Mouse (Mus musculus) liver, postnatal 0 days (tissue): Measurements from ENCODE around the gene Hspb11. TPM values are rescaled to one million over a fixed set of nuclear protein-coding genes. Genes with fewer than 3 reads are reported as not detected.

ENCODE experiments used
- ATAC-seq: fragments of 200-750 bp; cut with Nextera tagmentation; 2 replicates; pipeline ENCODE4 v1.8.0; 2017; ENCODE audit warnings: mild to moderate bottlenecking, moderate library complexity
- DNase-seq: peaks from one replicate; pipeline ENCODE4 v3.0.0-alpha.2; 2016
- H3K27ac ChIP-seq: fragments of 300-500 bp; sonication (generic); 2 replicates; pipeline ENCODE4 v1.5.1; 2014; ENCODE audit warnings: antibody characterized with exemption, moderate library complexity, mild to moderate bottlenecking, low read depth
- H3K27me3 ChIP-seq: fragments of 300-500 bp; sonication (generic); 2 replicates; pipeline ENCODE4 v1.6.1; 2014; ENCODE audit warnings: low read length, control low read depth, mixed read lengths; ENCODE audit not compliant: insufficient read depth
- H3K36me3 ChIP-seq: fragments of 300-500 bp; sonication (generic); replicated peaks from 2 replicates; pipeline ENCODE4 v1.6.1; 2014; ENCODE audit warnings: mild to moderate bottlenecking, control low read depth, low read length, moderate library complexity, mixed read lengths; ENCODE audit not compliant: insufficient read depth
- H3K4me1 ChIP-seq: fragments of 300-500 bp; sonication (generic); 2 replicates; pipeline ENCODE4 v1.6.1; 2014; ENCODE audit warnings: antibody characterized with exemption, mild to moderate bottlenecking, control low read depth; ENCODE audit not compliant: insufficient read depth
- H3K4me2 ChIP-seq: fragments of 300-500 bp; sonication (generic); 2 replicates; pipeline ENCODE4 v1.6.1; 2014; ENCODE audit warnings: low read depth, mild to moderate bottlenecking, low read length, moderate library complexity, mixed read lengths
- H3K4me3 ChIP-seq: fragments of 300-500 bp; sonication (generic); 2 replicates; pipeline ENCODE4 v1.5.1; 2014; ENCODE audit warnings: low read depth, low read length
- H3K9ac ChIP-seq: fragments of 300-500 bp; sonication (generic); replicated peaks from 2 replicates; pipeline ENCODE4 v1.6.1; 2014; ENCODE audit warnings: mild to moderate bottlenecking, moderate library complexity
- H3K9me3 ChIP-seq: fragments of 300-500 bp; sonication (generic); 2 replicates; pipeline ENCODE4 v1.6.1; 2016; ENCODE audit warnings: mild to moderate bottlenecking, control low read depth, low read length, mixed read lengths
- CTCF ChIP-seq: sonication (generic); IDR thresholded peaks from 2 replicates; pipeline ENCODE4 v1.5.1; 2016; ENCODE audit warnings: antibody characterized with exemption, low read depth
- EP300 ChIP-seq: IDR thresholded peaks from 2 replicates; pipeline ENCODE4 v1.6.1; 2016; ENCODE audit warnings: antibody characterized with exemption, low read depth, mild to moderate bottlenecking
- WGBS: fragments of 180-500 bp; shearing (Covaris S2); extraction: QIAGEN DNeasy Blood & Tissue Kit; methylation state at CpG from one replicate; pipeline ENCODE4 v1.1.7; 2014; ENCODE audit not compliant: insufficient replicate concordance; 5-methylcytosine and 5-hydroxymethylcytosine counted together
- polyA plus RNA-seq: library from polyadenylated mRNA; unstranded; fragments of >200 nt; fragmentation: Nextera tagmentation; extraction: Ambion mirVana; gene quantifications from 2 replicates; pipeline ENCODE4 v1.2.1, GENCODE M21; 2015

The Hspb11 gene
- polyA plus RNA-seq, 1 experiment from 2014 or later, result 18.1 TPM

DNA sequence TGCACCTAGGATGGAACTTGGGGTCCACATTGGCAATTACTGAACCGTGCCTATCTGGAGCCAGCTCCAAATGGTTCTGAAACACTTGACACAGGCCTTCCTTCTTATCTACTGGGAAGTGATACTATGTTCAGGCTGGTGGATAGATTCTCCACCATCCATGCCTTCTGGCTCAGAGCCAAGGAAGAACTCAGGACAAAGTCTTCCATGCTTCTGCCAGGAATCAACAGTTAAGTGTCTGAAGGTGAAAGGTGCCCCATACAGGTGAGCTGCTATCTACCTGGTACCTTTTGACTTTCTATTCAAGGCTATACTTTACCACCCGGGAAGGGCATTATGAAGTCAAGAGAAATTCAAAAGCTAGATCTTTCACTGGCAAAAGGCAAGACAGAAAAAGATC is 15.1 kb upstream of the Hspb11 start:
- no peak for TF ChIP-seq CTCF
- TF ChIP-seq EP300, result no peak
- WGBS, result 92% methylated on average over 2 of the region's 2 CpGs
- peaks cover 24% of the 10 kb centered on the region for H3K36me3 ChIP-seq
- no peak overlapping the region for H3K4me2 ChIP-seq
- H3K27me3 ChIP-seq, result no peaks in the 10 kb centered on the region
- no peak for ATAC-seq
- H3K9ac ChIP-seq, result no peak overlapping the region
- H3K4me1 ChIP-seq, result no peaks in the 10 kb centered on the region
- no peaks in the 10 kb centered on the region for H3K9me3 ChIP-seq
- no peak overlapping the region for H3K4me3 ChIP-seq
- no peak for DNase-seq
- H3K27ac ChIP-seq, result no peak overlapping the region

DNA sequence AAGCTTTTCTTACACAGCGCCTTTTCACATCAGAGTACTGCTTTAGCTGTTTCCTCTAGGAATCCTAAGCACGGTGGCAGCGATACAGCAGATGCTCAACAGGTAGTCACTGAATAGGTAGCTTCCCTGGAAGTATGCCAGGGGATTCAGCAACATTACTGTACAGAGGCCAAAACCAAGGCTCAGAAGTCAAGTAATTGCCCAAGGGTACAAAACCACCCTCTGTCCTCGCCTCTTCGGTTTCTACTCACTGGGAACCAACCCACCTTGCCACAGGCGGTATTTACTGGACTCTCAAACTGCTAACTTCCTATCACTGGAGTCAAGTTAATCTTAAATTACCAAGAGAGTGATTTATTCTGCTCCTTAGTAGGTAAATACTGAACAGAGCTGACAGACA is 13.2 kb upstream of the Hspb11 start:
- Histone ChIP-seq H3K9ac (no peak overlapping the region), H3K4me2 (no peak overlapping the region), H3K27ac (no peak overlapping the region), H3K4me3 (no peak overlapping the region), H3K9me3 (no peaks in the 10 kb centered on the region), H3K27me3 (no peaks in the 10 kb centered on the region), H3K36me3 (peaks cover 17% of the 10 kb centered on the region), H3K4me1 (peaks cover 10% of the 10 kb centered on the region; the same call in 1 of the 2 replicates)
- 91% methylated on average over 6 of the region's 6 CpGs for WGBS
- ATAC-seq (no peak), DNase-seq (no peak)
- no peak for TF ChIP-seq EP300
- no peak for TF ChIP-seq CTCF

DNA sequence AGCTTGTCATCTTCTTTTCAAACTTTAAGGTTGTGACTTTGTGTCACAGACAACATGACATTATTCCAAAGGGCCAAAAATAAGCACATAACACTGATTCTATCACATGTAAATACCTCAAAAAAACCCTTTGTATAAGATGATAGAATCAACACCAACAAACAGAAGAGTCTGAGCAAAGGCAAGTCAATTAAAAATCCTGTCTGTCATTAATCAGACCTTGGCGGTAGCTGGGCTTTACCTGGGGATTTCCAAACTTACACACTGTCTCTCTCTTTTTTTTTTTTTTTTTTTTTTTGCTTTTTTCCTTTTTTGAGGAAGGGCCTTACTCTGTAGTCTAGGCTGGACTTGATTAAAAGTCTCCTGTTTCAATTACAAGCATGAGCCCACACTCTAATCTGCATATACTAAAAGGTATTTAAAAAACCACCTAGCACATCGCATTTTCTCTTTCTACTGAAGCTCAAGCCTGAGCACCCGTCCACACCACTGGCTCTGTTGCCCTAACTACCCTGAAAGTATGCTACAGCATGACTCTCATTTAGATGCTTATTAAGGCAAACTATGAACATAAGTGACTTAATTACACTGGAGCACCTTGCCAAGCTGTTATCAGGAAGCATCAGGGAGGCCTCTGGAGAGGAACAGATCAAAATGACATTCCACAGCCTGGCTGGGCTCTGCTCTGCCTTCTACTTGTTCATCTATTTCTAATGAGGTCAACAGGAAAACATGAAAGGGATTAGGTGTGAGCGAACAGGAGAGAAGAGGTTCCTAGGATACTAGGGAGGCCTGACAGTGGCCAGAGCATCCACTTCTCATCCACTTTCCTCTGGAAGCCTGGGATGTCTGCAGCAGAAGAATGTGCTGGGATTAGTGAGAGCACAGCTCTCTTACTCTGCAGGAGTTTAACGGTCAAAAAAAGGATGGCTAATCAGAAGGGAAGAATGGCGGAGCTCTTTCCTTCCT is 9.7 kb upstream of the Hspb11 start:
- no peak overlapping the region for H3K4me3 ChIP-seq
- ATAC-seq (no peak), DNase-seq (no peak)
- H3K4me1 ChIP-seq, result peaks cover 16% of the 10 kb centered on the region; the same call in 1 of the 2 replicates
- no peak overlapping the region for H3K4me2 ChIP-seq
- 82% methylated on average over 6 of the region's 6 CpGs for WGBS
- peaks cover 11% of the 10 kb centered on the region for H3K36me3 ChIP-seq
- no peak overlapping the region for H3K27ac ChIP-seq
- H3K9me3 ChIP-seq, result no peaks in the 10 kb centered on the region
- H3K9ac ChIP-seq, result no peak overlapping the region
- TF ChIP-seq CTCF, result no peak
- H3K27me3 ChIP-seq, result no peaks in the 10 kb centered on the region

DNA sequence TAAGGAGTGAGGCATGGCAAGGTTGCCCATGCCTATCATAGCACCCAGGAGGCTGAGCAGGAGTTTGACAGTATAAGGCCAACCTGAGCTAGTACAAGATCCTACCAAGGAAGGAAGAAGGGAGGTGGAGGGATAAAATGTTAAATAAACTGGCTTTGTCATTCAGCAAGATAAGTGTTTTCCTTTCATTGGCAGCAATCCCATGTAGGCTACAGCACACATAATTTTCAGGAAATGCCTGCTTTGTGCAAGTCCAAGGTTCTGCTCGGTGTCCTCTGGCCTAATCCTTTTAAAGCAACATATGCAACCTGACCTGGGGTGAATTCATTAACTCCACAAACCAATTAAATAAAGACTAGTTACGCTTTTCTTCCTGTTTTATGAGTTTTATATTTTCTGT is 8.0 kb upstream of the Hspb11 start:
- TF ChIP-seq CTCF (no peak), EP300 (no peak)
- Histone ChIP-seq H3K4me2 (no peak overlapping the region), H3K4me3 (no peak overlapping the region), H3K4me1 (peaks cover 16% of the 10 kb centered on the region; the same call in 1 of the 2 replicates), H3K9me3 (no peaks in the 10 kb centered on the region), H3K27me3 (no peaks in the 10 kb centered on the region), H3K36me3 (peaks cover 4% of the 10 kb centered on the region; the same call in 1 of the 2 replicates), H3K9ac (no peak overlapping the region), H3K27ac (peak overlapping the region; percentile 77)
- WGBS, result 59% methylated on average over 2 of the region's 2 CpGs
- ATAC-seq, result peak; percentile 57
- DNase-seq, result no peak

DNA sequence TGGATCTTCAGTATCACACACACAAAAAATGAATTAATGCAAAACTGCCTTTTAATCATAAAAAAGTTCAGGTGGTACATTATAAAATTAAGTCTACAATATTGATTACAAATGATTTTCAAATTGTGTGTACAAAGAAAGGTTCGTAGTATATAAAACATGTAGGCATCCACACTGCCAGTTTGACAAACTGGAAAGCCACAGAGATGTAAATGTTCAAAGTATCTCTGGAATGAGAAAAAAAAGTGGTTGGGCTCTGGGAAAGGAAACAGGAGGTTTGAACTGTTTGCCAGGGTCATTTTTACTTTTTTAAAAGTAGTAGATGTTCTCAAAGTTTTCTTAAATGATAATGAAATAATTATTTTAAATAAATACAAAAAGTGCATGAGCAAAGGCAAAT is 7.4 kb upstream of the Hspb11 start:
- Histone ChIP-seq H3K4me2 (no peak overlapping the region), H3K27ac (peak overlapping the region; percentile 67), H3K9me3 (no peaks in the 10 kb centered on the region), H3K9ac (no peak overlapping the region), H3K4me1 (peaks cover 16% of the 10 kb centered on the region; the same call in 1 of the 2 replicates), H3K27me3 (no peaks in the 10 kb centered on the region), H3K4me3 (no peak overlapping the region), H3K36me3 (no peaks in the 10 kb centered on the region)
- no peak for ATAC-seq
- DNase-seq, result no peak
- no peak for TF ChIP-seq CTCF
- TF ChIP-seq EP300, result no peak
- 65% methylated on average over 1 of the region's 1 CpGs for WGBS

DNA sequence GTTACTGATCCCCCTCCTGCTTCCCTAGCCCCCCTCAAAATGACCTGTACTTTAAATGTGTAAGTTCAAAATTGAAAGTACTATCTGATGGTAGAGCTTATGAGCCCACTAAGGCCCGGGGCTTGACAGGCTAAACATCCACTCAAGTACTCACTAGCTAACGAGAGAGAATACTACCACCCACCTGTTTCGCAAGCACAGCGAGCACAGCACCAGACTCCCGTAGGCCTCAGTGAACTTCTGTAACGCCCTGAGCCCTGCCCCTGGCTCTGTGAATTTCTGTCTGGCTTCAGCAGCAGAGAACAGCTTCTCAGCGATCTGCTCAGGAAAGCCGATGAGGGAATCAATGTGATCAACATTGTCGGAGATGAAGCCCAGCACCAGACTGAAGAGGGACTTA is 6.3 kb upstream of the Hspb11 start:
- DNase-seq (peak; percentile 49), ATAC-seq (peak; percentile 74)
- Histone ChIP-seq H3K9me3 (no peaks in the 10 kb centered on the region), H3K4me3 (no peak overlapping the region), H3K27ac (peak overlapping the region; percentile 63), H3K4me1 (peaks cover 16% of the 10 kb centered on the region; the same call in 1 of the 2 replicates), H3K36me3 (no peaks in the 10 kb centered on the region), H3K4me2 (no peak overlapping the region), H3K9ac (no peak overlapping the region), H3K27me3 (no peaks in the 10 kb centered on the region)
- no peak for TF ChIP-seq EP300
- no peak for TF ChIP-seq CTCF
- WGBS, result 63% methylated on average over 9 of the region's 9 CpGs
